In genomic region chr1:193132385-193132784, GRCm38 (mm10) we compare ENCODE assay signal across 14 mouse cellular contexts.
"Had no signal": no experiment of that assay in that cellular context is flagged by ENCODE, and none has a peak within 500 bp of the region (broad histone marks: within the 10 kb centered on the region; RNA-seq: fewer than 3 reads in every experiment).

No protein-coding gene starts in this region.

- H3K4me3 ChIP-seq: neural tube, embryonic 12.5 days; neural tube, embryonic 13.5 days; neural tube, embryonic 15.5 days; stomach, embryonic 15.5 days had no signal

- H3K4me2 ChIP-seq: neural tube, embryonic 12.5 days; neural tube, embryonic 13.5 days; neural tube, embryonic 15.5 days; stomach, embryonic 15.5 days had no signal

- DNase-seq: retina, postnatal 1 day; right cerebral cortex, adult 18-20 months; right cerebral cortex, postnatal 14 days; right cerebral cortex, postnatal 25 days; right cerebral cortex, postnatal 4 days; spleen, adult 18-20 months; thymus, adult 18-20 months; thymus, postnatal 14 days; thymus, postnatal 36 days had no signal

- H3K9me3 ChIP-seq: neural tube, embryonic 12.5 days; neural tube, embryonic 13.5 days; neural tube, embryonic 15.5 days; stomach, embryonic 15.5 days had no signal

- H3K36me3 ChIP-seq: stomach, embryonic 15.5 days had no signal

- H3K9ac ChIP-seq: neural tube, embryonic 12.5 days; neural tube, embryonic 13.5 days; neural tube, embryonic 15.5 days; stomach, embryonic 15.5 days had no signal

- H3K27ac ChIP-seq: neural tube, embryonic 12.5 days; neural tube, embryonic 13.5 days; neural tube, embryonic 15.5 days; stomach, embryonic 15.5 days; stomach, postnatal 0 days had no signal

- H3K27me3 ChIP-seq: neural tube, embryonic 12.5 days; neural tube, embryonic 13.5 days; neural tube, embryonic 15.5 days; stomach, embryonic 15.5 days had no signal
